Mouse (Mus musculus) erythroblast, embryonic 14.5 days (primary cell): Measurements from ENCODE around the gene Coq8b. TPM values are rescaled to one million over a fixed set of nuclear protein-coding genes. Genes with fewer than 3 reads are reported as not detected.

Experiments
- H3K27me3 ChIP-seq: 2 replicates; pipeline ENCODE4 v1.6.1; 2012; ENCODE audit warnings: inconsistent platforms; ENCODE audit not compliant: control insufficient read depth
- H3K36me3 ChIP-seq: 2 replicates; pipeline ENCODE4 v1.6.1; 2012; ENCODE audit warnings: mild to moderate bottlenecking, inconsistent platforms; ENCODE audit not compliant: control insufficient read depth
- H3K4me1 ChIP-seq: 2 replicates; pipeline ENCODE4 v1.6.1; 2012; ENCODE audit warnings: inconsistent platforms; ENCODE audit not compliant: control insufficient read depth
- H3K4me3 ChIP-seq: replicated peaks from 2 replicates; pipeline ENCODE3; 2012; ENCODE audit warnings: moderate library complexity, mild to moderate bottlenecking, inconsistent platforms
- H3K9me3 ChIP-seq: 2 replicates; pipeline ENCODE4 v1.6.1; 2012; ENCODE audit warnings: low read length, inconsistent platforms, mixed read lengths; ENCODE audit not compliant: control insufficient read depth
- GATA1 ChIP-seq: IDR thresholded peaks from 2 replicates; pipeline ENCODE4 v1.6.1; 2012; ENCODE audit warnings: low read length, inconsistent platforms, mixed read lengths
- TAL1 ChIP-seq: IDR thresholded peaks from 3 replicates; pipeline ENCODE4 v1.6.1; 2012; ENCODE audit warnings: low read length, inconsistent platforms, mixed read lengths
- polyA plus RNA-seq: library from polyadenylated mRNA; stranded (reverse); fragments of >175 nt; gene quantifications from 2 replicates; pipeline ENCODE4 v1.2.3, GENCODE M21; 2012

Coq8b gene
- polyA plus RNA-seq, 1 experiment: 2.7 TPM

DNA sequence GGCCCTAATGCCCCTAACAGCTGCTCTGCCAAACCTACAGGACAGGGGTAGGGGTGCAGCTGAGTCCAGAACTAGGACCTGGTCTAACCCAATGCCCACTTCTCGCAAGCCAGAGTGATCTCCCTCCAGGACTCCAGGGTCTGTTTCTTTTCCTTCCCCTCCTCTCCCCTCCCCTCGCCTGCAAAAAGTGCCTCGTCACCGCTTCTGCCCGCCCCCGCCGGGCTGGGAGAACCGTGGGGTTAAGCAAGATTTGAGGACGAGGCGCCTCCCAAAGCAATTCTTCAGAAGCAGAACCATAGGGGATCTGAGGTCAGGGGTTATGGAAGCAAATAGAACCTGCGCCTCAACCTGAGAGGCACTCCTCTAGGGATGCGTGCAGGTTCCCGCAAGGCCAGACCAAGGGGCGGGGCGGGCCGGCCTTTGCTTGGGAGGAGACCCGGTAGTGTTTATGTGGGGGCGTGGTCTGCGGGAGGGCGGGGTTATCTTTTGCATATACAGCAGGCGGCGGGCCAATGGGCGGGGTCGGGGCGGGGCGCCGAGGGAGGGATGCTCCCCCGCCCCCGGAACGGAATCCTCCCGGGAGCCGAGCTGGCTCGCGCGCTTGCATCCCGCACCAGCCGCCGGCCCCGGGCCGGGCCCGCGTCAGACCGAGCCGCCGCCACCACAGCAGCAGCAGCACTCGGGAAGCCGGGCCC lies 25.5 kb downstream of the Coq8b start, which contains the start of gene Numbl:
Gene Numbl, plus strand, starts transcription at position 229 of the 695 bp plus-strand sequence.
- Histone ChIP-seq H3K4me1 (peaks cover 45% of the 10 kb centered on the region), H3K9me3 (no peaks in the 10 kb centered on the region), H3K4me3 (peak within 1 kb of the TSS; percentile 61), H3K36me3 (peaks cover 6% of the 10 kb centered on the region), H3K27me3 (peaks cover 22% of the 10 kb centered on the region)
- TF ChIP-seq GATA1 (no peak), TAL1 (no peak)

- Histone ChIP-seq H3K9me3 (no peaks in the 10 kb centered on the region), H3K4me1 (peaks cover 43% of the 10 kb centered on the region), H3K27me3 (peaks cover 22% of the 10 kb centered on the region), H3K36me3 (peaks cover 5% of the 10 kb centered on the region), H3K4me3 (peak overlapping the region; percentile 61)
- TF ChIP-seq GATA1 (no peak), TAL1 (no peak)
These were observed 26.5 kb downstream of the Coq8b start for GRCm38 (mm10) chr7:27259271-27259721.

- Histone ChIP-seq H3K9me3 (no peaks in the 10 kb centered on the region), H3K27me3 (peaks cover 22% of the 10 kb centered on the region), H3K4me3 (no peak overlapping the region), H3K4me1 (peaks cover 38% of the 10 kb centered on the region), H3K36me3 (peaks cover 5% of the 10 kb centered on the region; the same call in 1 of the 2 replicates)
- TF ChIP-seq GATA1 (no peak), TAL1 (no peak)
These were observed 26.9 kb downstream of the Coq8b start for GRCm38 (mm10) chr7:27259771-27260170.

- H3K9me3 ChIP-seq: no peaks in the 10 kb centered on the region
- peaks cover 22% of the 10 kb centered on the region for H3K27me3 ChIP-seq
- peaks cover 5% of the 10 kb centered on the region; the same call in 1 of the 2 replicates for H3K36me3 ChIP-seq
- peaks cover 32% of the 10 kb centered on the region for H3K4me1 ChIP-seq
- no peak for TF ChIP-seq GATA1
- no peak for TF ChIP-seq TAL1
- H3K4me3 ChIP-seq: no peak overlapping the region
These were observed 28.0 kb downstream of the Coq8b start for GRCm38 (mm10) chr7:27260856-27261255.

DNA sequence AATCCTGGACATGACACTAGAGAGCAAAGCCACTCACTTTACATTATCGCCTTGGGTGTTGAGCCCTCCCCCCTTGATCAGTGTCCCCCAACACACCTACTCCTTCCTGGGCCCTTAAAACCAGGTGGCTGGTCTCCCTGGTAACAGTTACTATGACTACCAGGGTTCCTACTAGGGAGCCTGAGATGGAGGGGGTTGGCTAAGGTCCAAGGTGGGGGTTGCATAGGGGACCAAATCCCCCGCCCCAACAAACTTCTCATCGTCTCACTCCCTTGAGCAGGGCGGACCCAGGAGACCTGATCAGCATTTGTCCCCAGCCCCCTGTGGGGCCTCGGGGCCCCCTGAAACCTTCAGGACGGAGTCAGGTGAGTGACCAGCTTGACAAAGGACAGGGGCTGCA lies 29.1 kb downstream of the Coq8b start:
- H3K9me3 ChIP-seq: no peaks in the 10 kb centered on the region
- TF ChIP-seq GATA1: no peak
- TF ChIP-seq TAL1: no peak
- peaks cover 22% of the 10 kb centered on the region for H3K27me3 ChIP-seq
- peaks cover 24% of the 10 kb centered on the region for H3K4me1 ChIP-seq
- H3K4me3 ChIP-seq: no peak overlapping the region
- peaks cover 5% of the 10 kb centered on the region; the same call in 1 of the 2 replicates for H3K36me3 ChIP-seq

GRCm38 (mm10) chr7:27264761-27265160 lies 31.9 kb downstream of the Coq8b start:
- peaks cover under 1% of the 10 kb centered on the region for H3K9me3 ChIP-seq
- no peaks in the 10 kb centered on the region for H3K4me1 ChIP-seq
- H3K36me3 ChIP-seq: no peaks in the 10 kb centered on the region
- TF ChIP-seq TAL1 (no peak), GATA1 (no peak)
- no peak overlapping the region for H3K4me3 ChIP-seq
- peaks cover 12% of the 10 kb centered on the region for H3K27me3 ChIP-seq

DNA sequence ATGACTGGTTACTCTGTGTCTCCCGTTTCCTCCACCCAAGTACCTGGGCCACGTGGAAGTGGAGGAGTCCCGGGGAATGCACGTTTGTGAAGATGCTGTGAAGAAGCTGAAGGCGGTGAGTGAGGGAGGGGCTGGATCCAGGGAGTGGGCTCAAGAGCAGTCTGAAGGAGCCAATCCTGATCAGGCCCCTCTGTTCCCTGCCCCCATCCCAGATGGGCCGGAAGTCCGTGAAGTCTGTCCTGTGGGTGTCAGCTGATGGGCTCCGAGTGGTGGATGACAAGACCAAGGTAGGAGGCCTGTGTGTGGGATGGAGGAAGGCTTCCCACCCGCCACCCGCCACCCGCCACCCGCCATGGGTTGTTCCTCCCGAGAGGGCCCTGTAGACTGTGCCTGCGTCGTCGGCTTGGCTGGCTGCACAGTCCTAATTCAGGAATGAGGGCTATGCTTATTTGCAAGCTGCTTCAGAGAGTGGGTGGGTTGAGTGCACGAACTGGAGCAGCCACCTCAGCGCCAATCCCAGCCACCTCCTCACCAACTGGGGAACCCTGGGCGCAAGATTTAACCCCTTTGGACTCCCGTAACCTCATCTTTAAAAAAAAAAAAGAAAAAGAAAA lies 33.8 kb downstream of the Coq8b start:
- TF ChIP-seq GATA1 (no peak), TAL1 (no peak)
- Histone ChIP-seq H3K4me3 (no peak overlapping the region), H3K9me3 (peaks cover 5% of the 10 kb centered on the region), H3K36me3 (no peaks in the 10 kb centered on the region), H3K4me1 (no peaks in the 10 kb centered on the region), H3K27me3 (no peaks in the 10 kb centered on the region)

GRCm38 (mm10) chr7:27271423-27271822 lies 38.6 kb downstream of the Coq8b start:
- Histone ChIP-seq H3K9me3 (peaks cover 5% of the 10 kb centered on the region), H3K36me3 (no peaks in the 10 kb centered on the region), H3K27me3 (no peaks in the 10 kb centered on the region), H3K4me1 (peaks cover 13% of the 10 kb centered on the region), H3K4me3 (no peak overlapping the region)
- TF ChIP-seq TAL1 (no peak), GATA1 (no peak)

- H3K9me3 ChIP-seq: peaks cover 5% of the 10 kb centered on the region
- H3K4me3 ChIP-seq: peak overlapping the region; percentile 58
- no peaks in the 10 kb centered on the region for H3K27me3 ChIP-seq
- H3K4me1 ChIP-seq: peaks cover 17% of the 10 kb centered on the region
- no peak for TF ChIP-seq TAL1
- TF ChIP-seq GATA1: no peak
- no peaks in the 10 kb centered on the region for H3K36me3 ChIP-seq
These were observed 41.0 kb downstream of the Coq8b start for GRCm38 (mm10) chr7:27273739-27274351.

GRCm38 (mm10) chr7:27274916-27275315 lies 42.1 kb downstream of the Coq8b start:
- peaks cover 3% of the 10 kb centered on the region; the same call in 1 of the 2 replicates for H3K9me3 ChIP-seq
- no peak overlapping the region for H3K4me3 ChIP-seq
- H3K4me1 ChIP-seq: peaks cover 17% of the 10 kb centered on the region
- H3K36me3 ChIP-seq: no peaks in the 10 kb centered on the region
- no peaks in the 10 kb centered on the region for H3K27me3 ChIP-seq
- TF ChIP-seq TAL1 (no peak), GATA1 (no peak)
